Mouse (Mus musculus) lung, adult 2 months (tissue): ENCODE measurements around the gene Pou5f1.

Experiments
- CTCF ChIP-seq: fragments of 200-500 bp; IDR thresholded peaks from 2 replicates; pipeline ENCODE4 v1.5.1; 2011; ENCODE audit warnings: mild to moderate bottlenecking, low read length, control low read depth; ENCODE audit not compliant: insufficient read depth
- POLR2A ChIP-seq: fragments of 200-500 bp; IDR thresholded peaks from 2 replicates; pipeline ENCODE4 v1.6.1; 2011; ENCODE audit warnings: low read depth, mild to moderate bottlenecking, control low read depth, low read length, borderline replicate concordance; ENCODE audit errors: extremely low read depth

DNA sequence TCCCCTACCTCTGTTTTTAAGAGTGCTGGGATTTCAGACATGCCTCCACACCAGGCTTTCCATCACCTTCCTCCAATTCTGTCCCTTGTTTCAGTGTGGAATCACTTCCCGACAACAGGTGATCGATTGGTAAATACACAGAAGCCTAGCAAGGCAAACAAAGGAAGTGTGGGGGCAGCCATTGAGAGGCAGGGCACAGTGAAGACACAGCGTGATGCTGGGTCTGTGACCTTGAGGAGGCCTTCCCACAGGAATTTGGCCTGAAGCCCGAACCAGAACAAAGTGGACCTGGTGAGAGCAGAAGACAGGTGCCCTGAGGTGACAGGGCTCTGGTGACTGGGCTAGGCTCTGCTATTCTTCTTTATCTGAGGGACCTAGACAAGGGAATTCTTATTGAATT lies 20.1 kb upstream of the Pou5f1 start:
- TF ChIP-seq CTCF = no peak
- no peak for TF ChIP-seq POLR2A
